Mouse (Mus musculus) adrenal gland, adult 2 months (tissue): Measurements from ENCODE around the gene Rnf19b. TPM values are rescaled to one million over a fixed set of nuclear protein-coding genes. Genes with fewer than 3 reads are reported as not detected.

ENCODE experiments used
- DNase-seq: peaks from one replicate; pipeline ENCODE4 v3.0.0; 2021
- polyA plus RNA-seq: library from polyadenylated mRNA; depleted of rRNA; stranded (reverse); fragments of >200 nt; gene quantifications from 2 replicates; pipeline ENCODE4 v1.2.3, GENCODE M21; 2012
- total RNA-seq, 2 experiments: library from RNA; stranded (reverse); gene quantifications; 2 replicates each; pipeline ENCODE4 v1.2.3; 2021

The Rnf19b gene
- total and polyA plus RNA-seq, 3 experiments = 33.4 to 69.1 (median 39.6) TPM

GRCm38 (mm10) chr4:129034706-129035660 lies 23.1 kb upstream of the Rnf19b start:
- DNase-seq = peak; percentile 92

- DNase-seq = peak; percentile 81
Measured at GRCm38 (mm10) chr4:129035851-129036445, 22.1 kb upstream of the Rnf19b start.

- no peak for DNase-seq
Measured at GRCm38 (mm10) chr4:129047721-129048421, 10.2 kb upstream of the Rnf19b start.

GRCm38 (mm10) chr4:129048501-129049305 lies 9.4 kb upstream of the Rnf19b start:
- peak; percentile 83 for DNase-seq

GRCm38 (mm10) chr4:129049306-129050011 lies 8.6 kb upstream of the Rnf19b start:
- peak; percentile 39 for DNase-seq

- no peak for DNase-seq
Measured at GRCm38 (mm10) chr4:129050365-129050764, 7.7 kb upstream of the Rnf19b start.

GRCm38 (mm10) chr4:129050901-129051417 lies 7.1 kb upstream of the Rnf19b start:
- no peak for DNase-seq

GRCm38 (mm10) chr4:129051461-129052183 lies 6.4 kb upstream of the Rnf19b start:
- no peak for DNase-seq

- DNase-seq = no peak
Measured at GRCm38 (mm10) chr4:129054757-129055156, 3.3 kb upstream of the Rnf19b start.

GRCm38 (mm10) chr4:129055562-129055961 lies 2.5 kb upstream of the Rnf19b start:
- no peak for DNase-seq

- peak; percentile 96 for DNase-seq
Measured at GRCm38 (mm10) chr4:129057533-129058206, 401 bp upstream of the Rnf19b start.

GRCm38 (mm10) chr4:129059125-129059551 lies 1.1 kb downstream of the Rnf19b start:
- DNase-seq = peak; percentile 45

- no peak for DNase-seq
Measured at GRCm38 (mm10) chr4:129059922-129060321, 1.9 kb downstream of the Rnf19b start.

GRCm38 (mm10) chr4:129061486-129061885 lies 3.4 kb downstream of the Rnf19b start:
- no peak for DNase-seq

GRCm38 (mm10) chr4:129062281-129063075 lies 4.4 kb downstream of the Rnf19b start:
- DNase-seq = no peak

- DNase-seq = no peak
Measured at GRCm38 (mm10) chr4:129065688-129066236, 7.7 kb downstream of the Rnf19b start.

- no peak for DNase-seq
Measured at GRCm38 (mm10) chr4:129067638-129068415, 9.8 kb downstream of the Rnf19b start.
